Mouse (Mus musculus): Measurements from ENCODE around the gene Mapk8ip1. TPM values are rescaled to one million over a fixed set of nuclear protein-coding genes. Genes with fewer than 3 reads are reported as not detected.

Mapk8ip1 gene
- total RNA-seq, 2 experiments from 2014 or later, result 336 to 345 TPM

- no peak for DNase-seq
Measured at GRCm38 (mm10) chr2:92372767-92373436, 28.2 kb downstream of the Mapk8ip1 start.

- no peak for DNase-seq
Measured at GRCm38 (mm10) chr2:92371971-92372690, 28.9 kb downstream of the Mapk8ip1 start.

- DNase-seq, result no peak
Measured at GRCm38 (mm10) chr2:92370821-92371805, 29.9 kb downstream of the Mapk8ip1 start.

GRCm38 (mm10) chr2:92370375-92370774 lies 30.7 kb downstream of the Mapk8ip1 start:
- DNase-seq, result no peak

GRCm38 (mm10) chr2:92367383-92368029 lies 33.6 kb downstream of the Mapk8ip1 start:
- no peak for DNase-seq

- DNase-seq, result no peak
Measured at GRCm38 (mm10) chr2:92365568-92365967, 35.5 kb downstream of the Mapk8ip1 start.

GRCm38 (mm10) chr2:92364086-92364485 lies 37.0 kb downstream of the Mapk8ip1 start:
- DNase-seq, result no peak

- DNase-seq, result no peak
Measured at GRCm38 (mm10) chr2:92362571-92363228, 38.4 kb downstream of the Mapk8ip1 start.

- DNase-seq, result no peak
Measured at GRCm38 (mm10) chr2:92361795-92362194, 39.3 kb downstream of the Mapk8ip1 start.

- no peak for DNase-seq
Measured at GRCm38 (mm10) chr2:92360893-92361292, 40.2 kb downstream of the Mapk8ip1 start.

- no peak for DNase-seq
Measured at GRCm38 (mm10) chr2:92360186-92360823, 40.8 kb downstream of the Mapk8ip1 start.

- no peak for DNase-seq
Measured at GRCm38 (mm10) chr2:92359301-92359700, 41.8 kb downstream of the Mapk8ip1 start.

- DNase-seq, result no peak
Measured at GRCm38 (mm10) chr2:92354224-92354623, 46.8 kb downstream of the Mapk8ip1 start.

- no peak for DNase-seq
Measured at GRCm38 (mm10) chr2:92353402-92353801, 47.7 kb downstream of the Mapk8ip1 start.

- DNase-seq, result no peak
Measured at GRCm38 (mm10) chr2:92350686-92351085, 50.4 kb downstream of the Mapk8ip1 start.

GRCm38 (mm10) chr2:92349589-92350425 lies 51.3 kb downstream of the Mapk8ip1 start:
- DNase-seq, result no peak

GRCm38 (mm10) chr2:92347191-92347590 lies 53.9 kb downstream of the Mapk8ip1 start:
- DNase-seq, result no peak

GRCm38 (mm10) chr2:92342418-92342817 lies 58.6 kb downstream of the Mapk8ip1 start:
- no peak for DNase-seq

Measured in layer of hippocampus, postnatal 36 days (tissue).